20 mouse cellular contexts compared by ENCODE assay signal in genomic region chr10:8741505-8741904, GRCm38 (mm10).
"Had no signal": no experiment of that assay in that cellular context is flagged by ENCODE, and none has a peak within 500 bp of the region (broad histone marks: within the 10 kb centered on the region; RNA-seq: fewer than 3 reads in every experiment).

No protein-coding gene starts in this region.

- H3K27me3 ChIP-seq: limb, embryonic 13.5 days; lung, embryonic 15.5 days; midbrain, embryonic 12.5 days; midbrain, embryonic 15.5 days; neural tube, embryonic 13.5 days had no signal

- ATAC-seq: intestine, embryonic 16.5 days; midbrain, embryonic 15.5 days had no signal

- H3K9me3 ChIP-seq: limb, embryonic 10.5 days; limb, embryonic 13.5 days; lung, embryonic 15.5 days; midbrain, embryonic 12.5 days; midbrain, embryonic 15.5 days; neural tube, embryonic 13.5 days had no signal

- DNase-seq: kidney, adult 18-20 months; kidney, adult 9 months; kidney, postnatal 14 days; kidney, postnatal 4 days; lung, postnatal 10 days; lung, postnatal 36 days; retina, postnatal 1 day; right cerebral cortex, postnatal 25 days; spleen, adult 18-20 months; thymus, adult 2 months; thymus, postnatal 14 days; thymus, postnatal 4 days had no signal

- H3K4me3 ChIP-seq: limb, embryonic 10.5 days; limb, embryonic 13.5 days; lung, embryonic 15.5 days; midbrain, embryonic 12.5 days; midbrain, embryonic 15.5 days; myocyte; neural tube, embryonic 13.5 days had no signal

- H3K27ac ChIP-seq: limb, embryonic 10.5 days; limb, embryonic 13.5 days; lung, embryonic 15.5 days; midbrain, embryonic 12.5 days; midbrain, embryonic 15.5 days; neural tube, embryonic 13.5 days had no signal

- H3K9ac ChIP-seq: limb, embryonic 13.5 days; lung, embryonic 15.5 days; midbrain, embryonic 12.5 days; midbrain, embryonic 15.5 days; neural tube, embryonic 13.5 days had no signal

- H3K4me1 ChIP-seq: limb, embryonic 10.5 days; midbrain, embryonic 12.5 days; midbrain, embryonic 15.5 days; neural tube, embryonic 13.5 days had no signal

- H3K4me2 ChIP-seq: limb, embryonic 13.5 days; lung, embryonic 15.5 days; midbrain, embryonic 12.5 days; midbrain, embryonic 15.5 days; neural tube, embryonic 13.5 days had no signal
